Mouse (Mus musculus) forebrain, embryonic 15.5 days (tissue): ENCODE measurements around the gene Abt1. TPM values are rescaled to one million over a fixed set of nuclear protein-coding genes. Genes with fewer than 3 reads are reported as not detected.

Source experiments
- ATAC-seq: fragments of 200-750 bp; cut with Nextera tagmentation; replicated peaks from 2 replicates; pipeline ENCODE4 v1.8.0; 2017; ENCODE audit warnings: mild to moderate bottlenecking, moderate TSS enrichment, moderate library complexity
- H3K27ac ChIP-seq: fragments of 300-500 bp; sonication (generic); replicated peaks from 2 replicates; pipeline ENCODE4 v1.5.1; 2015; ENCODE audit warnings: mild to moderate bottlenecking, inconsistent platforms
- H3K27me3 ChIP-seq: fragments of 300-500 bp; sonication (generic); 2 replicates; pipeline ENCODE4 v1.6.1; 2015; ENCODE audit warnings: inconsistent platforms
- H3K36me3 ChIP-seq: fragments of 300-500 bp; sonication (generic); 2 replicates; pipeline ENCODE4 v1.6.1; 2015; ENCODE audit warnings: mild to moderate bottlenecking, inconsistent platforms
- H3K4me1 ChIP-seq: fragments of 300-500 bp; sonication (generic); 2 replicates; pipeline ENCODE4 v1.6.1; 2015; ENCODE audit warnings: inconsistent platforms
- H3K4me2 ChIP-seq: fragments of 300-500 bp; sonication (generic); replicated peaks from 2 replicates; pipeline ENCODE4 v1.6.1; 2015; ENCODE audit warnings: mild to moderate bottlenecking, inconsistent platforms
- H3K4me3 ChIP-seq: fragments of 300-500 bp; sonication (generic); 2 replicates; pipeline ENCODE4 v1.5.1; 2015; ENCODE audit warnings: mild to moderate bottlenecking, inconsistent platforms
- H3K9ac ChIP-seq: fragments of 300-500 bp; sonication (generic); replicated peaks from 2 replicates; pipeline ENCODE4 v1.6.1; 2015; ENCODE audit warnings: mild to moderate bottlenecking, inconsistent platforms
- H3K9me3 ChIP-seq: fragments of 300-500 bp; sonication (generic); 2 replicates; pipeline ENCODE4 v1.6.1; 2016; ENCODE audit warnings: inconsistent platforms
- WGBS: fragments of 180-500 bp; shearing (Covaris S2); methylation state at CpG from one replicate; pipeline ENCODE4 v1.1.7; 2015; ENCODE audit warnings: mixed read lengths; 5-methylcytosine and 5-hydroxymethylcytosine counted together
- polyA plus RNA-seq: library from polyadenylated mRNA; unstranded; fragments of >200 nt; fragmentation: Nextera tagmentation; extraction: Ambion mirVana; gene quantifications from 2 replicates; pipeline ENCODE4 v1.2.1, GENCODE M21; 2015

Gene Abt1
- polyA plus RNA-seq, 1 experiment from 2014 or later: 13.2 TPM

DNA sequence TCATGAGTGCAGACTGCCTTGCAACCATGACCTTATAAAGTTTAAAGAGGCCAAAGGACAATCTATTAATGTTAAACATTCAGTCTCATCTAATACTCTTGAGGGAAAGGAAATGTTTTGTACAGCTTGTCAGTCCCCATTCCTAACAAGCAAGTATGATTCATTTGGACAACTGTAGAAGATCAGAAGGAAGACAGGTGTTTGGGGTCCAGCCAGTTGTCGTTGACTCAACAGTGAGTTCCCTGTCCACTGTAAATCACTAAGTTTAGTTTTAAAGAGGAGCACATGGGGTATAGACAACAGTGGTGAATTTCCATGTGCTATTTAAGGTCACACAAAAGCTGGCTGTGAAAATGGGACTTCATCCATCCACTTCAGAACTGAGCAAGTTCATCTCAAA lies 51.2 kb downstream of the Abt1 start:
- no peak overlapping the region for H3K27ac ChIP-seq
- ATAC-seq: no peak
- no peaks in the 10 kb centered on the region for H3K27me3 ChIP-seq
- no peak overlapping the region for H3K4me2 ChIP-seq
- H3K36me3 ChIP-seq: peaks cover under 1% of the 10 kb centered on the region; the same call in 1 of the 2 replicates
- WGBS: 86% methylated on average over 1 of the region's 1 CpGs
- no peaks in the 10 kb centered on the region for H3K9me3 ChIP-seq
- peaks cover 10% of the 10 kb centered on the region for H3K4me1 ChIP-seq
- H3K9ac ChIP-seq: no peak overlapping the region
- no peak overlapping the region for H3K4me3 ChIP-seq

DNA sequence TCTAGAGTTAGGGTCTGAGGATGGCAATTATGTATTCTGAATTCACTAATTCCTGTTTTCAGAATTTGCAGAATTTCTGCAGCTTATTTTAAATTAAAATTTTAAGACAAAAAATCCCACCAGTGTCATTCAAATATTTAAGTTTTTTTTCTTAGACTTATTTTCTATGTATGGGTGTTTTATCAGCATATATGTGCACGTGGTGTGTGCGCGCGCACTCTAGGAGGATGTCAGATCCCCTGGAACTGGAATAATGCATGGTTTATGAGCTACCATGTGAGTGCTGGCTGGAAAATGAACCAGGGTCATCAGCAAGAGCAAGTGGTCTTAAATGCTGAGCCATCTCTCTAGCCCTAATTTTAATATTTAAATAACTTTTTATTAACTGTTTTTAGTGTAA lies 53.6 kb downstream of the Abt1 start:
- WGBS: 92% methylated on average over 4 of the region's 4 CpGs

DNA sequence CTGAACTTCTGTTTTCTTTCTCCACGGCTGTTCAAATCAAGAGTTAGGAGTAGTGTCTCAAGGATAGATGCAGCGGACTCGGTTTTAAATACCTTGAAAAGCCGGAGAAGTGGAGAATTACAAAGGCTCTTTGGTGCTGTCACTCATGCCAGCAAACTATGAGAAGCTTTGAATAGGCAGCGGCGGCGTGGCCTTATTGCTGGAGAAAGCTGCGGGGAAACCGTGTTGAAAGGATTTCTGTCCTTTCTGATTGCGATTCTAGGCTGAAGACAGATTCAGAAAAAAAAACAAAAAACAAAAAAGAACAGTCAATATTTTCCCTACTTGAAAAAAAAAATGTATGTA lies 54.3 kb downstream of the Abt1 start:
- Histone ChIP-seq H3K9me3 (no peaks in the 10 kb centered on the region), H3K36me3 (peaks cover 13% of the 10 kb centered on the region), H3K4me3 (peak overlapping the region; percentile 93), H3K27ac (peak overlapping the region; percentile 95), H3K4me1 (peaks cover 32% of the 10 kb centered on the region), H3K27me3 (no peaks in the 10 kb centered on the region), H3K9ac (peak overlapping the region; percentile 91), H3K4me2 (peak overlapping the region; percentile 62)
- ATAC-seq: no peak
- 0% methylated on average over 10 of the region's 10 CpGs for WGBS

More for the DNA sequence above, 53.6 kb downstream of the Abt1 start:
- ATAC-seq: no peak
- Histone ChIP-seq H3K27me3 (no peaks in the 10 kb centered on the region), H3K4me3 (peak overlapping the region; percentile 93; the same call in 1 of the 2 replicates), H3K4me2 (peak overlapping the region; percentile 62), H3K9ac (peak overlapping the region; percentile 91; the same call in 1 of the 2 replicates), H3K36me3 (peaks cover 11% of the 10 kb centered on the region), H3K9me3 (no peaks in the 10 kb centered on the region), H3K27ac (no peak overlapping the region), H3K4me1 (peaks cover 29% of the 10 kb centered on the region)

DNA sequence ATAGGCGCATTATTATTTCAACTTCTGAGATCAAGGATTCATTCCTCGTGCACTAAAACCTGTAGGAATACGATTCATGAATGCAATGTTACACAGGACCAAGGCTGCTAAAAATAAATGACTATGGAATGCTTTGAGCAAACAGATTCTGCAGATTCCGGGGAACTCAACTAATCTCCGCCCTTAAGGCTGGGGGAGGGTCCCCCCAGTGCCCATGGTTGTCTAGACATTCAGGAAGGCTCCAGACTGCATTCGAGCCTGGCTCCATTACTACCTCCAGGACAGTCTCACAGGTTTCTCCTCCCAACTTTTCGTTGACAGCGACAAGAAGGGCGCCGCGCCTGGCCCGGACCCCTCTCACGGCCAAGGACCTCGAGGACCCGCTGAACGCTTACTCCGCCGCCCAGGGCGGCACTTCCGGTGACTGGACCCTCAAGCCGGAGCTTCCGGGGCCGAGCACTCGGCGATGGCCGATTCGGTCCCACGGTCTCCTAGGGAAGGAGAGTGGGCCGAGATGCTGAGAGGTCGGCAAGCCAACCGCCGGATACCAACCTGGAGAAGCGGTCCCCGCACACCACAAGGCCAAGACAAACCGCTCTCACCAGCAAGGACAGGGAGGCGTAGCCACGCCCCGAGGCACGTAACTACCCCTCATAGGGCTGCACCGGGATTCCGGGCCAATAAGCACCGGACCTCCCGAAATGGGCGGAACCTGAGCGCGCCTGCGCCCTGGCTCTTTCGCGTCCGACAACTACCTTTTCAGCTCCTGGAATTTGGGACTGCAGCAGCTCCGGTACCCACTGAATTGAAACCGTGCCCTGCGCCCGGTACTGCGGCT lies 54.9 kb downstream of the Abt1 start, which contains the start of gene Zfp322a:
Zfp322a (minus strand) TSS at position 626 of the 838 bp plus-strand sequence.
- Histone ChIP-seq H3K4me1 (peaks cover 32% of the 10 kb centered on the region), H3K27ac (peak within 1 kb of the TSS; percentile 95), H3K36me3 (peaks cover 13% of the 10 kb centered on the region), H3K9ac (peak within 1 kb of the TSS; percentile 91), H3K4me3 (peak within 1 kb of the TSS; percentile 93), H3K4me2 (peak within 1 kb of the TSS; percentile 62), H3K27me3 (no peaks in the 10 kb centered on the region), H3K9me3 (no peaks in the 10 kb centered on the region)
- peak; percentile 100 for ATAC-seq
- WGBS: under 1% methylated on average over 55 of the region's 55 CpGs

Other genes with a start within 250 kb of the Abt1 start
- gene Vmn1r220, start 235.9 kb downstream of the Abt1 start, polyA plus RNA-seq: not detected in 2 replicates
- not detected in 2 replicates for gene Vmn1r221, start 209.7 kb downstream of the Abt1 start, polyA plus RNA-seq
- gene Vmn1r222, start 187.9 kb downstream of the Abt1 start, polyA plus RNA-seq: not detected in 2 replicates
- gene Vmn1r223, start 176.7 kb downstream of the Abt1 start, polyA plus RNA-seq: not detected in 2 replicates
- gene Zfp322a, start 54.7 kb downstream of the Abt1 start, polyA plus RNA-seq: 58.3 and 60.9 TPM in 2 replicates
- gene Btn1a1, start 42.0 kb upstream of the Abt1 start, polyA plus RNA-seq: 0.05 and 0.08 TPM in 2 replicates
- 0.11 TPM in 1 of 2 replicates, not detected in the other for gene Btn2a2, start 65.0 kb upstream of the Abt1 start, polyA plus RNA-seq
- 4.9 and 6.0 TPM in 2 replicates for gene Hist1h4h, start 107.2 kb upstream of the Abt1 start, polyA plus RNA-seq
- gene Hist1h2af, start 110.0 kb upstream of the Abt1 start, polyA plus RNA-seq: 2.8 and 6.7 TPM in 2 replicates
- 2.7 and 3.4 TPM in 2 replicates for gene Hist1h3g, start 111.6 kb upstream of the Abt1 start, polyA plus RNA-seq
- gene Hist1h2bh, start 119.5 kb upstream of the Abt1 start, polyA plus RNA-seq: 0.37 and 0.59 TPM in 2 replicates
- gene Hist1h3f, start 120.2 kb upstream of the Abt1 start, polyA plus RNA-seq: 0.46 and 0.94 TPM in 2 replicates
- 0.70 and 0.73 TPM in 2 replicates for gene Hist1h4f, start 127.8 kb upstream of the Abt1 start, polyA plus RNA-seq
- gene Hist1h1d, start 129.4 kb upstream of the Abt1 start, polyA plus RNA-seq: 0.23 and 0.25 TPM in 2 replicates
- 2.6 and 2.7 TPM in 2 replicates for gene Hist1h3e, start 138.5 kb upstream of the Abt1 start, polyA plus RNA-seq
- 48.1 and 55.0 TPM in 2 replicates for gene Hist1h2ae, start 147.4 kb upstream of the Abt1 start, polyA plus RNA-seq
- 4.7 and 5.6 TPM in 2 replicates for gene Hist1h2bg, start 147.5 kb upstream of the Abt1 start, polyA plus RNA-seq
- gene Hist1h2bf, start 150.3 kb upstream of the Abt1 start, polyA plus RNA-seq: 1.6 and 2.9 TPM in 2 replicates
- gene Hist1h2ad, start 150.5 kb upstream of the Abt1 start, polyA plus RNA-seq: 1.5 and 2.0 TPM in 2 replicates
- 4.5 and 5.1 TPM in 2 replicates for gene Hist1h3d, start 151.9 kb upstream of the Abt1 start, polyA plus RNA-seq
- gene Hist1h4d, start 157.7 kb upstream of the Abt1 start, polyA plus RNA-seq: 76.0 and 88.6 TPM in 2 replicates
- 1.9 and 2.5 TPM in 2 replicates for gene Hist1h2be, start 197.3 kb upstream of the Abt1 start, polyA plus RNA-seq
- 11.6 and 13.7 TPM in 2 replicates for gene Hist1h1e, start 198.7 kb upstream of the Abt1 start, polyA plus RNA-seq